Mouse (Mus musculus): ENCODE measurements around the gene Pola2. TPM values are rescaled to one million over a fixed set of nuclear protein-coding genes. Genes with fewer than 3 reads are reported as not detected.

The Pola2 gene
- polyA plus RNA-seq, 1 experiment from 2014 or later, result 108 TPM

DNA sequence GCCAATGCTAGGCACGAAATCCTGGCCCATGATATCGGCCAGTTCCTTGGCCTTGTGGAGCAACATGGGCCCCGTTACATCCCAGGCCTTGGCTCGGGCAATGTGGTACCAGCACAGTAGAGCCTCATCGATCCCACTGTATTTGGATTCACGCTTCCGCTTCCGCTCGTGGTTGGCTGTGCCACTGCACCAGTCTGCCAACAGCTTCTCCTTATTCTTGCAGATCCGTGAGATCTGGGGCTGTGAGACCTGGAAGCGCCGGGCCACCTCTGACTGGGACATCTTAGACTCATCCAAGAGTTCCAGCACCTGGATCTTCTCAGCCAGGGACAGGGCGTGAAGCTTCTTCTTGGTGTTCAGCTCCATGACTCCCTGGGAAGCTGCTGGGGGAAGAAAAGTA, 71.3 kb downstream of the Pola2 start:
- 93% methylated on average over 13 of the region's 13 CpGs for WGBS
- Histone ChIP-seq H3K36me3 (ENCODE audit: control insufficient read depth, insufficient read depth, low read length) (peaks cover 8% of the 10 kb centered on the region; the same call in 1 of the 2 replicates), H3K4me2 (ENCODE audit: low read depth, low read length, severe bottlenecking) (peak overlapping the region; percentile 80), H3K4me3 (ENCODE audit: low read depth, low read length) (no peak overlapping the region; the same call in 1 of the 2 replicates), H3K9me3 (ENCODE audit: control insufficient read depth, low read length) (no peaks in the 10 kb centered on the region), H3K4me1 (replicated peaks; ENCODE audit: control insufficient read depth, insufficient read depth, low read length) (peaks cover 8% of the 10 kb centered on the region; the same call in 1 of the 2 replicates), H3K9ac (ENCODE audit: low read length) (peak overlapping the region; percentile 78), H3K27me3 (ENCODE audit: control insufficient read depth, insufficient read depth, low read length) (no peaks in the 10 kb centered on the region), H3K27ac (ENCODE audit: low read depth, low read length) (no peak overlapping the region)
- ATAC-seq (replicated peaks; ENCODE audit: low FRiP score) (no peak), DNase-seq (ENCODE audit: low spot score) (no peak)

DNA sequence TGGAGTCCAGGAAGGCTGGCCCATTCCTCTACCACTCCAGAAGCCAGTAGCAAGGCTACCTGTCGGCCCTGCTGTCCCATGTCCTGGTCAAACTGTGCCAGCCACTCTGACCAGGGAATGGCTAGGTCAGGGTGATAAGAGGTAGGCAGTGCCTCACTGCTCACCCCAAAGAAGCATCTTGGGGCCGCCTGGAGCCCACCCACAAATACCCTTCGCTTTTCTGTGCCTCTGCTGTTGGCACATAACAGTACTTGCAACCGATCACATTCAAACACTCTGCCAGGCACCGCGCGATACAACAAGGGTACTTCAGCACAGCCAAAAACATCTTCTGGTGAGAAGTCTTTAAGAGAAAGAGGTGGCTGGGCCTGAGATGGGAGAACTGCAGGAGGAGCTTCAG, 71.7 kb downstream of the Pola2 start:
- WGBS, result 96% methylated on average over 7 of the region's 7 CpGs
- DNase-seq (ENCODE audit: low spot score) (no peak), ATAC-seq (replicated peaks; ENCODE audit: low FRiP score) (no peak)
- H3K9me3 ChIP-seq (ENCODE audit: control insufficient read depth, low read length), result no peaks in the 10 kb centered on the region
- H3K27ac ChIP-seq (ENCODE audit: low read depth, low read length), result no peak overlapping the region
- no peak overlapping the region for H3K4me2 ChIP-seq (ENCODE audit: low read depth, low read length, severe bottlenecking)
- H3K36me3 ChIP-seq (ENCODE audit: control insufficient read depth, insufficient read depth, low read length), result peaks cover 8% of the 10 kb centered on the region; the same call in 1 of the 2 replicates
- peaks cover 8% of the 10 kb centered on the region; the same call in 1 of the 2 replicates for H3K4me1 ChIP-seq (replicated peaks; ENCODE audit: control insufficient read depth, insufficient read depth, low read length)
- no peak overlapping the region for H3K4me3 ChIP-seq (ENCODE audit: low read depth, low read length)
- no peaks in the 10 kb centered on the region for H3K27me3 ChIP-seq (ENCODE audit: control insufficient read depth, insufficient read depth, low read length)
- no peak overlapping the region for H3K9ac ChIP-seq (ENCODE audit: low read length)

DNA sequence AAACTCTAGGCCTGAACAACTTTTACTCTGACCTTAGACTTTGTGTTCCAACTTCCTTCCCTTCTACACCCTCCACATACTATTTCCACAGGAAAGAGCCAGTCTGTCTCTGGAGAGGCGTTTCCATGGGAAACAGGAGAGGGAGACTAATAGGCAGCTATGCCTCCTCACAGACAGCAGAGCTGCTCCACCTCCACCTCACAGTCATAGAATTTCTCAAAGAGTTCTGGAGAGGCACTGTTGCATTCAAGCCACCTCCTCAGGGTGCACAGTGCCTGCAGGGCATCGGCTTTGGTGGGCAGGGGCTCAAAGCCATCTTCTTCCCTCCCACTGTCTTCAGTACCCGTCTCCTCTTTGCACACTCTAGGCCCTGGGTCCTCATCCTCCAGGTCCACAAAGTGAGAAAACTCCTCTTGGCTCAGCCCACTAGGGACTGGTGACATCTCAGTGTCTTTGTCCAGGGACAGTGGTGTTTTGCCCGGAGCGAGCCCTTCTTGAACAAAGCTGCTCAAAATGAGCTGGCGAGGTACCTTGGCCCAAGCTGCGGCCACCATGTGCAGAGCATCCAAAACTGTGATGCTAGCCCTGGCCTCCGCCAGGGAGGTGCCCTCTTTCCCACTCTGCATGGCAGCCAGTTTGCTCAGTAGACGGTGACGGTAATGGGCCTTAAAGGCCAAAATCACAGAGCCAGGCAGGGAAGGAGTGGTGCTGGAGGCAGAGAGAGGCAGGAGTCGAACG, 72.3 kb downstream of the Pola2 start:
- Histone ChIP-seq H3K4me3 (ENCODE audit: low read depth, low read length) (no peak overlapping the region), H3K4me1 (replicated peaks; ENCODE audit: control insufficient read depth, insufficient read depth, low read length) (peaks cover 8% of the 10 kb centered on the region; the same call in 1 of the 2 replicates), H3K4me2 (ENCODE audit: low read depth, low read length, severe bottlenecking) (no peak overlapping the region), H3K36me3 (ENCODE audit: control insufficient read depth, insufficient read depth, low read length) (peaks cover 6% of the 10 kb centered on the region; the same call in 1 of the 2 replicates), H3K27ac (ENCODE audit: low read depth, low read length) (no peak overlapping the region), H3K27me3 (ENCODE audit: control insufficient read depth, insufficient read depth, low read length) (no peaks in the 10 kb centered on the region), H3K9ac (ENCODE audit: low read length) (no peak overlapping the region), H3K9me3 (ENCODE audit: control insufficient read depth, low read length) (no peaks in the 10 kb centered on the region)
- WGBS, result 93% methylated on average over 12 of the region's 12 CpGs
- ATAC-seq (replicated peaks; ENCODE audit: low FRiP score) (no peak), DNase-seq (ENCODE audit: low spot score) (no peak)

Other genes with a start within 250 kb of the Pola2 start
- gene Ehbp1l1, start 237.9 kb downstream of the Pola2 start, polyA plus RNA-seq (2014; fragmentation: Nextera tagmentation; extraction: Ambion mirVana), result 6.8 and 7.4 TPM in 2 replicates
- 140 and 162 TPM in 2 replicates for gene Fam89b, start 234.5 kb downstream of the Pola2 start, polyA plus RNA-seq (2014; fragmentation: Nextera tagmentation; extraction: Ambion mirVana)
- 5.0 and 5.5 TPM in 2 replicates for gene Ltbp3, start 223.3 kb downstream of the Pola2 start, polyA plus RNA-seq (2014; fragmentation: Nextera tagmentation; extraction: Ambion mirVana)
- gene Scyl1, start 192.8 kb downstream of the Pola2 start, polyA plus RNA-seq (2014; fragmentation: Nextera tagmentation; extraction: Ambion mirVana), result 65.2 and 66.3 TPM in 2 replicates
- 20.4 and 24.5 TPM in 2 replicates for gene Frmd8, start 88.9 kb downstream of the Pola2 start, polyA plus RNA-seq (2014; fragmentation: Nextera tagmentation; extraction: Ambion mirVana)
- gene Slc25a45, start 86.4 kb downstream of the Pola2 start, polyA plus RNA-seq (2014; fragmentation: Nextera tagmentation; extraction: Ambion mirVana), result 0.90 and 1.1 TPM in 2 replicates
- 10.1 and 10.7 TPM in 2 replicates for gene Tigd3, start 70.1 kb downstream of the Pola2 start, polyA plus RNA-seq (2014; fragmentation: Nextera tagmentation; extraction: Ambion mirVana)
- gene Dpf2, start 51.2 kb downstream of the Pola2 start, polyA plus RNA-seq (2014; fragmentation: Nextera tagmentation; extraction: Ambion mirVana), result 232 and 246 TPM in 2 replicates
- 1.8 and 2.5 TPM in 2 replicates for gene Cdc42ep2, start 39.4 kb downstream of the Pola2 start, polyA plus RNA-seq (2014; fragmentation: Nextera tagmentation; extraction: Ambion mirVana)
- gene Slc22a20, start 21.9 kb upstream of the Pola2 start, polyA plus RNA-seq (2014; fragmentation: Nextera tagmentation; extraction: Ambion mirVana), result not detected in 2 replicates
- gene Capn1, start 51.7 kb upstream of the Pola2 start, polyA plus RNA-seq (2014; fragmentation: Nextera tagmentation; extraction: Ambion mirVana), result 3.9 and 5.3 TPM in 2 replicates
- 29.1 and 35.8 TPM in 2 replicates for gene Syvn1, start 82.4 kb upstream of the Pola2 start, polyA plus RNA-seq (2014; fragmentation: Nextera tagmentation; extraction: Ambion mirVana)
- gene Mrpl49, start 93.6 kb upstream of the Pola2 start, polyA plus RNA-seq (2014; fragmentation: Nextera tagmentation; extraction: Ambion mirVana), result 86.8 and 89.2 TPM in 2 replicates
- gene Fau, start 93.6 kb upstream of the Pola2 start, polyA plus RNA-seq (2014; fragmentation: Nextera tagmentation; extraction: Ambion mirVana), result 729 and 755 TPM in 2 replicates
- gene Znhit2, start 97.0 kb upstream of the Pola2 start, polyA plus RNA-seq (2014; fragmentation: Nextera tagmentation; extraction: Ambion mirVana), result 39.6 and 42.5 TPM in 2 replicates
- 31.7 and 33.3 TPM in 2 replicates for gene Tm7sf2, start 104.2 kb upstream of the Pola2 start, polyA plus RNA-seq (2014; fragmentation: Nextera tagmentation; extraction: Ambion mirVana)
- gene Vps51, start 113.0 kb upstream of the Pola2 start, polyA plus RNA-seq (2014; fragmentation: Nextera tagmentation; extraction: Ambion mirVana), result 60.3 and 61.8 TPM in 2 replicates
- not detected in 2 replicates for gene Tmem262, start 115.8 kb upstream of the Pola2 start, polyA plus RNA-seq (2014; fragmentation: Nextera tagmentation; extraction: Ambion mirVana)
- gene Gm28374, start 118.1 kb upstream of the Pola2 start, polyA plus RNA-seq (2014; fragmentation: Nextera tagmentation; extraction: Ambion mirVana), result 1.2 and 1.5 TPM in 2 replicates
- 62.5 and 75.0 TPM in 2 replicates for gene Zfpl1, start 120.8 kb upstream of the Pola2 start, polyA plus RNA-seq (2014; fragmentation: Nextera tagmentation; extraction: Ambion mirVana)
- 75.5 and 76.7 TPM in 2 replicates for gene Cdca5, start 120.8 kb upstream of the Pola2 start, polyA plus RNA-seq (2014; fragmentation: Nextera tagmentation; extraction: Ambion mirVana)
- gene AC131692.1, start 130.2 kb upstream of the Pola2 start, polyA plus RNA-seq (2014; fragmentation: Nextera tagmentation; extraction: Ambion mirVana), result 0.90 and 1.3 TPM in 2 replicates
- gene Naaladl1, start 141.6 kb upstream of the Pola2 start, polyA plus RNA-seq (2014; fragmentation: Nextera tagmentation; extraction: Ambion mirVana), result 0.93 and 1.0 TPM in 2 replicates
- gene Sac3d1, start 154.4 kb upstream of the Pola2 start, polyA plus RNA-seq (2014; fragmentation: Nextera tagmentation; extraction: Ambion mirVana), result 64.5 and 73.7 TPM in 2 replicates
- gene Snx15, start 164.1 kb upstream of the Pola2 start, polyA plus RNA-seq (2014; fragmentation: Nextera tagmentation; extraction: Ambion mirVana), result 27.4 and 30.9 TPM in 2 replicates
- not detected in 2 replicates for gene Batf2, start 176.8 kb upstream of the Pola2 start, polyA plus RNA-seq (2014; fragmentation: Nextera tagmentation; extraction: Ambion mirVana)
- gene Arl2, start 177.3 kb upstream of the Pola2 start, polyA plus RNA-seq (2014; fragmentation: Nextera tagmentation; extraction: Ambion mirVana), result 72.2 and 79.6 TPM in 2 replicates
- gene Majin, start 220.2 kb upstream of the Pola2 start, polyA plus RNA-seq (2014; fragmentation: Nextera tagmentation; extraction: Ambion mirVana), result not detected in 2 replicates